Mouse (Mus musculus) small intestine, adult 2 months (tissue): ENCODE results near the gene Prr13.

Experiments
- CTCF ChIP-seq: fragments of 200-500 bp; IDR thresholded peaks from 2 replicates; pipeline ENCODE4 v1.5.1; 2012; ENCODE audit warnings: low read depth, mild to moderate bottlenecking, control low read depth, inconsistent platforms, low read length, moderate library complexity, mixed read lengths; ENCODE audit not compliant: insufficient replicate concordance, insufficient read length; ENCODE audit errors: extremely low read depth
- POLR2A ChIP-seq: fragments of 200-500 bp; IDR thresholded peaks from 2 replicates; pipeline ENCODE4 v1.6.1; 2012; ENCODE audit warnings: low read depth, mild to moderate bottlenecking, control low read depth, inconsistent platforms, low read length, moderate library complexity

GRCm38 (mm10) chr15:102449366-102449765 lies 9.5 kb upstream of the Prr13 start:
- TF ChIP-seq CTCF = no peak
- TF ChIP-seq POLR2A = no peak
